Mouse (Mus musculus) intestine, embryonic 16.5 days (tissue): ENCODE results near the gene Tmem255b. TPM values are rescaled to one million over a fixed set of nuclear protein-coding genes. Genes with fewer than 3 reads are reported as not detected.

ENCODE experiments used
- ATAC-seq: fragments of 200-750 bp; cut with Nextera tagmentation; 2 replicates; pipeline ENCODE4 v1.8.0; 2017; ENCODE audit warnings: moderate TSS enrichment, moderate library complexity
- H3K27ac ChIP-seq: fragments of 300-500 bp; sonication (generic); 2 replicates; pipeline ENCODE4 v1.5.1; 2014; ENCODE audit warnings: mild to moderate bottlenecking, low read length
- H3K27me3 ChIP-seq: fragments of 300-500 bp; sonication (generic); replicated peaks from 2 replicates; pipeline ENCODE4 v1.6.1; 2014; ENCODE audit warnings: low read length, control low read depth, mixed read lengths; ENCODE audit not compliant: control insufficient read depth, insufficient read depth
- H3K36me3 ChIP-seq: fragments of 300-500 bp; sonication (generic); 2 replicates; pipeline ENCODE4 v1.6.1; 2014; ENCODE audit warnings: low read length, control low read depth; ENCODE audit not compliant: control insufficient read depth, insufficient read depth
- H3K4me1 ChIP-seq: fragments of 300-500 bp; sonication (generic); 2 replicates; pipeline ENCODE4 v1.6.1; 2014; ENCODE audit warnings: low read length, control low read depth, mixed read lengths; ENCODE audit not compliant: control insufficient read depth, insufficient read depth
- H3K4me2 ChIP-seq: fragments of 300-500 bp; sonication (generic); 2 replicates; pipeline ENCODE4 v1.6.1; 2014; ENCODE audit warnings: low read depth, low read length, control low read depth
- H3K4me3 ChIP-seq: fragments of 300-500 bp; sonication (generic); 2 replicates; pipeline ENCODE4 v1.5.1; 2014; ENCODE audit warnings: mild to moderate bottlenecking, low read length
- H3K9ac ChIP-seq: fragments of 300-500 bp; sonication (generic); 2 replicates; pipeline ENCODE4 v1.6.1; 2014; ENCODE audit warnings: low read depth, low read length
- H3K9me3 ChIP-seq: fragments of 300-500 bp; sonication (generic); 2 replicates; pipeline ENCODE4 v1.6.1; 2016; ENCODE audit warnings: low read length, control low read depth; ENCODE audit not compliant: control insufficient read depth
- WGBS: fragments of 180-500 bp; shearing (Covaris S2); extraction: QIAGEN DNeasy Blood & Tissue Kit; methylation state at CpG from one replicate; pipeline ENCODE4 v1.1.7; 2014; 5-methylcytosine and 5-hydroxymethylcytosine counted together
- polyA plus RNA-seq: library from polyadenylated mRNA; unstranded; fragments of >200 nt; fragmentation: Nextera tagmentation; extraction: Ambion mirVana; gene quantifications from 2 replicates; pipeline ENCODE4 v1.2.1, GENCODE M21; 2015

Tmem255b gene
- polyA plus RNA-seq, 1 experiment from 2014 or later: 3.2 TPM

GRCm38 (mm10) chr8:13433130-13433529, 1.9 kb upstream of the Tmem255b start:
- Histone ChIP-seq H3K27me3 (peaks cover 28% of the 10 kb centered on the region), H3K4me2 (no peak overlapping the region), H3K4me3 (no peak overlapping the region), H3K9ac (no peak overlapping the region), H3K36me3 (no peaks in the 10 kb centered on the region), H3K4me1 (no peaks in the 10 kb centered on the region), H3K9me3 (no peaks in the 10 kb centered on the region), H3K27ac (no peak overlapping the region)
- WGBS: 78% methylated on average over 5 of the region's 5 CpGs
- ATAC-seq: no peak

GRCm38 (mm10) chr8:13436052-13436451, 1.1 kb downstream of the Tmem255b start:
- 13% methylated on average over 8 of the region's 8 CpGs for WGBS
- no peaks in the 10 kb centered on the region for H3K4me1 ChIP-seq
- no peaks in the 10 kb centered on the region for H3K9me3 ChIP-seq
- no peak overlapping the region for H3K27ac ChIP-seq
- H3K36me3 ChIP-seq: no peaks in the 10 kb centered on the region
- H3K4me3 ChIP-seq: peak overlapping the region; percentile 18; the same call in 1 of the 2 replicates
- no peak overlapping the region for H3K4me2 ChIP-seq
- no peak overlapping the region for H3K9ac ChIP-seq
- H3K27me3 ChIP-seq: peaks cover 28% of the 10 kb centered on the region
- ATAC-seq: no peak

- Histone ChIP-seq H3K27me3 (peaks cover 28% of the 10 kb centered on the region), H3K4me1 (no peaks in the 10 kb centered on the region), H3K4me2 (no peak overlapping the region), H3K4me3 (no peak overlapping the region), H3K9me3 (no peaks in the 10 kb centered on the region), H3K36me3 (no peaks in the 10 kb centered on the region), H3K27ac (no peak overlapping the region), H3K9ac (no peak overlapping the region)
- no peak for ATAC-seq
- WGBS: 72% methylated on average over 2 of the region's 2 CpGs
Measured at GRCm38 (mm10) chr8:13437531-13437930, 2.5 kb downstream of the Tmem255b start.

- no peaks in the 10 kb centered on the region for H3K36me3 ChIP-seq
- H3K4me1 ChIP-seq: no peaks in the 10 kb centered on the region
- ATAC-seq: no peak
- H3K4me3 ChIP-seq: no peak overlapping the region
- H3K4me2 ChIP-seq: no peak overlapping the region
- 89% methylated on average over 2 of the region's 2 CpGs for WGBS
- 0 out of 2 replicates have a peak, but pooled peaks cover under 1% of the 10 kb centered on the region for H3K27me3 ChIP-seq
- H3K9me3 ChIP-seq: no peaks in the 10 kb centered on the region
- H3K9ac ChIP-seq: no peak overlapping the region
- H3K27ac ChIP-seq: no peak overlapping the region
Measured at GRCm38 (mm10) chr8:13442152-13442551, 7.2 kb downstream of the Tmem255b start.

GRCm38 (mm10) chr8:13446456-13446855, 11.5 kb downstream of the Tmem255b start:
- no peak for ATAC-seq
- Histone ChIP-seq H3K4me3 (no peak overlapping the region), H3K9me3 (no peaks in the 10 kb centered on the region), H3K4me1 (no peaks in the 10 kb centered on the region), H3K9ac (no peak overlapping the region), H3K27me3 (no peaks in the 10 kb centered on the region), H3K27ac (no peak overlapping the region), H3K4me2 (no peak overlapping the region), H3K36me3 (no peaks in the 10 kb centered on the region)
- WGBS: 94% methylated on average over 6 of the region's 6 CpGs

- WGBS: 56% methylated on average over 4 of the region's 4 CpGs
- no peak for ATAC-seq
Measured at GRCm38 (mm10) chr8:13448145-13448544, 13.2 kb downstream of the Tmem255b start.

GRCm38 (mm10) chr8:13451747-13452277, 16.8 kb downstream of the Tmem255b start:
- WGBS: 60% methylated on average over 6 of the region's 6 CpGs

More at GRCm38 (mm10) chr8:13448145-13448544, 13.2 kb downstream of the Tmem255b start:
- Histone ChIP-seq H3K4me1 (no peaks in the 10 kb centered on the region), H3K27me3 (no peaks in the 10 kb centered on the region), H3K9me3 (no peaks in the 10 kb centered on the region), H3K27ac (no peak overlapping the region), H3K4me2 (no peak overlapping the region), H3K36me3 (no peaks in the 10 kb centered on the region), H3K9ac (no peak overlapping the region), H3K4me3 (no peak overlapping the region)

GRCm38 (mm10) chr8:13454341-13455113, 19.5 kb downstream of the Tmem255b start:
- no peaks in the 10 kb centered on the region for H3K36me3 ChIP-seq
- WGBS: 65% methylated on average over 8 of the region's 8 CpGs
- H3K9me3 ChIP-seq: no peaks in the 10 kb centered on the region
- no peak overlapping the region for H3K4me3 ChIP-seq
- no peak overlapping the region for H3K9ac ChIP-seq
- H3K27me3 ChIP-seq: no peaks in the 10 kb centered on the region
- no peak overlapping the region for H3K27ac ChIP-seq
- peak; percentile 19; the same call in 1 of the 2 replicates for ATAC-seq
- H3K4me1 ChIP-seq: no peaks in the 10 kb centered on the region
- H3K4me2 ChIP-seq: no peak overlapping the region

More at GRCm38 (mm10) chr8:13451747-13452277, 16.8 kb downstream of the Tmem255b start:
- H3K27me3 ChIP-seq: no peaks in the 10 kb centered on the region
- H3K9me3 ChIP-seq: no peaks in the 10 kb centered on the region
- H3K4me1 ChIP-seq: no peaks in the 10 kb centered on the region
- 0 out of 2 replicates have a peak, but pooled peaks have one; percentile 49 for ATAC-seq
- H3K4me2 ChIP-seq: no peak overlapping the region
- H3K27ac ChIP-seq: no peak overlapping the region
- no peak overlapping the region for H3K4me3 ChIP-seq
- no peak overlapping the region for H3K9ac ChIP-seq
- H3K36me3 ChIP-seq: no peaks in the 10 kb centered on the region

GRCm38 (mm10) chr8:13455295-13455694, 20.3 kb downstream of the Tmem255b start:
- ATAC-seq: peak; percentile 60; the same call in 1 of the 2 replicates
- Histone ChIP-seq H3K9ac (no peak overlapping the region), H3K4me2 (no peak overlapping the region), H3K27me3 (no peaks in the 10 kb centered on the region), H3K4me1 (no peaks in the 10 kb centered on the region), H3K36me3 (no peaks in the 10 kb centered on the region), H3K9me3 (no peaks in the 10 kb centered on the region), H3K27ac (no peak overlapping the region), H3K4me3 (no peak overlapping the region)
- WGBS: 27% methylated on average over 2 of the region's 2 CpGs
